Mouse (Mus musculus) embryonic fibroblast, embryonic 13.5 days (primary cell): ENCODE data around the gene Capzb.

Source experiments
- CTCF ChIP-seq: IDR thresholded peaks from 2 replicates; pipeline ENCODE4 v1.5.1; 2011; ENCODE audit warnings: mild to moderate bottlenecking, control low read depth, low read length, moderate library complexity, borderline replicate concordance; ENCODE audit not compliant: insufficient read depth
- POLR2A ChIP-seq: IDR thresholded peaks from 2 replicates; pipeline ENCODE4 v1.6.1; 2011; ENCODE audit warnings: low read depth, mild to moderate bottlenecking, control low read depth, low read length, moderate library complexity

DNA sequence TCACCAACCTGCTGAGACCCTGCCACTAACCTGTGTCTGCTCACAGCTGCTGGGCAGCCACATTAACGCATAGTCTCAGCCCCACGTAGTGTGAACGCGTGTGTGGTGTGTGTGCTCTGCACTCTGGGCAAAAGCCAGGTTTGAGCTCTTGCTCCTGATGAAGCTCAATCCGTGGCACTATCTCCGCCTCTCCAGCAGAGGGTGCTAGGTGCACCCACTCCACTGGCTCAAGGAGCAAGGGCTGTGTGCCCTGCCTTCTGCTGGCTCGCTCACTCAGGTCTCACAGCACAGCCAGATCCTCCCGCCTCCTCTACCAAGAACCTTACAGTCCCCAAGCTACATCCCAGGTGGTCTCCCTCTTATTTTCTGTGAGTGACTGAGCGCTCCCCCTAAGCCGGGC, 96.3 kb downstream of the Capzb start:
- TF ChIP-seq POLR2A (no peak), CTCF (peak; percentile 93)
